Mouse (Mus musculus) C2C12 (cell line): ENCODE data around the gene Zic5. TPM values are rescaled to one million over a fixed set of nuclear protein-coding genes. Genes with fewer than 3 reads are reported as not detected.

Experiments
- H3K27me3 ChIP-seq: one replicate; pipeline ENCODE4 v1.6.1; 2011; ENCODE audit not compliant: control insufficient read depth, insufficient read depth, insufficient read length
- H3K36me3 ChIP-seq: one replicate; pipeline ENCODE4 v1.6.1; 2011; ENCODE audit not compliant: control insufficient read depth, insufficient read depth
- H3K4me3 ChIP-seq: one replicate; pipeline ENCODE4 v1.5.1; 2011; ENCODE audit warnings: mild to moderate bottlenecking, control low read depth; ENCODE audit not compliant: poor library complexity, insufficient read depth, severe bottlenecking
- H3K79me2 ChIP-seq: one replicate; pipeline ENCODE4 v1.6.1; 2011; ENCODE audit not compliant: control insufficient read depth, insufficient read depth
- H3K79me3 ChIP-seq: one replicate; pipeline ENCODE4 v1.6.1; 2011; ENCODE audit warnings: low read depth, control low read depth
- H3ac ChIP-seq: one replicate; pipeline ENCODE3; 2011; ENCODE audit warnings: low read depth; ENCODE audit not compliant: control insufficient read depth, insufficient read length
- CEBPB ChIP-seq: IDR thresholded peaks from one replicate; pipeline ENCODE4 v1.6.1; 2011; ENCODE audit warnings: low read depth, mild to moderate bottlenecking, control low read depth, moderate library complexity
- CTCF ChIP-seq: IDR thresholded peaks from one replicate; pipeline ENCODE4 v1.5.1; 2011; ENCODE audit not compliant: control insufficient read depth, insufficient read depth, insufficient read length
- FOSL1 ChIP-seq: IDR thresholded peaks from one replicate; pipeline ENCODE4 v1.8.0; 2011; ENCODE audit warnings: mild to moderate bottlenecking, low read length; ENCODE audit not compliant: poor library complexity, insufficient read depth, severe bottlenecking
- MAX ChIP-seq: IDR thresholded peaks from one replicate; pipeline ENCODE4 v1.6.1; 2011; ENCODE audit warnings: mild to moderate bottlenecking, control low read depth
- MYOD1 ChIP-seq: IDR thresholded peaks from one replicate; pipeline ENCODE4 v1.6.1; 2011; ENCODE audit warnings: low read depth; ENCODE audit not compliant: control insufficient read depth, insufficient read length
- MYOG ChIP-seq: IDR thresholded peaks from one replicate; pipeline ENCODE4 v1.6.1; 2011; ENCODE audit not compliant: control insufficient read depth, insufficient read length; ENCODE audit errors: extremely low read depth
- USF1 ChIP-seq: IDR thresholded peaks from one replicate; pipeline ENCODE4 v1.6.1; 2011; ENCODE audit warnings: low read depth, mild to moderate bottlenecking, control low read depth, moderate library complexity
- polyA plus RNA-seq: library from polyadenylated mRNA; unstranded; fragments of >200 nt; fragmentation: generic; extraction: Trizol; gene quantifications from one replicate; pipeline ENCODE4 v1.2.1, GENCODE M21; 2012; ENCODE audit warnings: missing spikeins

Gene Zic5
- polyA plus RNA-seq, 1 experiment, result 0.76 TPM

- Histone ChIP-seq H3K27me3 (peaks cover 28% of the 10 kb centered on the region), H3K79me2 (peaks cover 7% of the 10 kb centered on the region), H3K36me3 (no peaks in the 10 kb centered on the region), H3ac (no peak overlapping the region), H3K79me3 (no peaks in the 10 kb centered on the region), H3K4me3 (no peak overlapping the region)
- TF ChIP-seq USF1 (no peak), MAX (no peak), CTCF (no peak), CEBPB (no peak), MYOD1 (no peak), FOSL1 (no peak), MYOG (no peak)
Observed at GRCm38 (mm10) chr14:122482081-122483023, 16.9 kb upstream of the Zic5 start.

GRCm38 (mm10) chr14:122481181-122481580 lies 15.7 kb upstream of the Zic5 start:
- H3K4me3 ChIP-seq, result no peak overlapping the region

GRCm38 (mm10) chr14:122480355-122480754 lies 14.9 kb upstream of the Zic5 start:
- Histone ChIP-seq H3ac (no peak overlapping the region), H3K27me3 (peaks cover 42% of the 10 kb centered on the region), H3K4me3 (no peak overlapping the region), H3K79me3 (peaks cover 2% of the 10 kb centered on the region), H3K79me2 (peaks cover 17% of the 10 kb centered on the region), H3K36me3 (no peaks in the 10 kb centered on the region)
- TF ChIP-seq MYOG (no peak), CTCF (no peak), CEBPB (no peak), USF1 (no peak), MAX (no peak), MYOD1 (no peak), FOSL1 (no peak)

More at GRCm38 (mm10) chr14:122481181-122481580, 15.7 kb upstream of the Zic5 start:
- no peaks in the 10 kb centered on the region for H3K36me3 ChIP-seq
- H3K27me3 ChIP-seq, result peaks cover 35% of the 10 kb centered on the region
- no peak overlapping the region for H3ac ChIP-seq
- no peak for TF ChIP-seq USF1
- TF ChIP-seq MAX, result no peak
- no peak for TF ChIP-seq CTCF
- no peak for TF ChIP-seq MYOD1
- peaks cover 2% of the 10 kb centered on the region for H3K79me3 ChIP-seq
- peaks cover 17% of the 10 kb centered on the region for H3K79me2 ChIP-seq

GRCm38 (mm10) chr14:122479461-122480109 lies 14.1 kb upstream of the Zic5 start:
- Histone ChIP-seq H3ac (no peak overlapping the region), H3K79me2 (peaks cover 17% of the 10 kb centered on the region), H3K4me3 (no peak overlapping the region), H3K27me3 (peaks cover 40% of the 10 kb centered on the region), H3K79me3 (peaks cover 2% of the 10 kb centered on the region), H3K36me3 (no peaks in the 10 kb centered on the region)
- TF ChIP-seq MYOD1 (no peak), MYOG (no peak), CTCF (no peak), USF1 (no peak)

- TF ChIP-seq FOSL1, result no peak
- TF ChIP-seq MYOD1, result no peak
- TF ChIP-seq MYOG, result no peak
- no peak for TF ChIP-seq CTCF
- TF ChIP-seq MAX, result no peak
- no peak for TF ChIP-seq CEBPB
- no peak for TF ChIP-seq USF1
- Histone ChIP-seq H3K79me3 (peaks cover 2% of the 10 kb centered on the region), H3K27me3 (peaks cover 36% of the 10 kb centered on the region), H3K79me2 (peaks cover 17% of the 10 kb centered on the region), H3ac (no peak overlapping the region), H3K4me3 (no peak overlapping the region), H3K36me3 (no peaks in the 10 kb centered on the region)
Observed at GRCm38 (mm10) chr14:122478574-122479011, 13.1 kb upstream of the Zic5 start.
